Mouse (Mus musculus) neural tube, embryonic 15.5 days (tissue): ENCODE results near the gene Zfp646. TPM values are rescaled to one million over a fixed set of nuclear protein-coding genes. Genes with fewer than 3 reads are reported as not detected.
A peak's percentile ranks its signal among the peaks of the same experiment; 100 is the strongest.

Experiments
- ATAC-seq: fragments of 200-750 bp; cut with Nextera tagmentation; 2 replicates; pipeline ENCODE4 v1.8.0; 2017; ENCODE audit warnings: mild to moderate bottlenecking, moderate TSS enrichment, moderate library complexity; ENCODE audit not compliant: low FRiP score
- H3K27ac ChIP-seq: fragments of 300-500 bp; sonication (generic); replicated peaks from 2 replicates; pipeline ENCODE4 v1.5.1; 2015; ENCODE audit warnings: mild to moderate bottlenecking, inconsistent platforms
- H3K27me3 ChIP-seq: fragments of 300-500 bp; sonication (generic); replicated peaks from 2 replicates; pipeline ENCODE4 v1.6.1; 2015; ENCODE audit warnings: inconsistent platforms
- H3K36me3 ChIP-seq: fragments of 300-500 bp; sonication (generic); 2 replicates; pipeline ENCODE4 v1.6.1; 2015; ENCODE audit warnings: inconsistent platforms
- H3K4me1 ChIP-seq: fragments of 300-500 bp; sonication (generic); 2 replicates; pipeline ENCODE4 v1.6.1; 2015; ENCODE audit warnings: inconsistent platforms
- H3K4me2 ChIP-seq: fragments of 300-500 bp; sonication (generic); 2 replicates; pipeline ENCODE4 v1.6.1; 2015; ENCODE audit warnings: inconsistent platforms, mild to moderate bottlenecking, moderate library complexity
- H3K4me3 ChIP-seq: fragments of 300-500 bp; sonication (generic); replicated peaks from 2 replicates; pipeline ENCODE4 v1.5.1; 2015; ENCODE audit warnings: mild to moderate bottlenecking, inconsistent platforms
- H3K9ac ChIP-seq: fragments of 300-500 bp; sonication (generic); replicated peaks from 2 replicates; pipeline ENCODE4 v1.6.1; 2015; ENCODE audit warnings: mild to moderate bottlenecking, inconsistent platforms
- H3K9me3 ChIP-seq: fragments of 300-500 bp; sonication (generic); replicated peaks from 2 replicates; pipeline ENCODE4 v1.6.1; 2016; ENCODE audit warnings: inconsistent platforms
- WGBS: fragments of 180-500 bp; shearing (Covaris S2); methylation state at CpG from one replicate; pipeline ENCODE4 v1.1.7; 2015; ENCODE audit warnings: mixed read lengths; 5-methylcytosine and 5-hydroxymethylcytosine counted together
- polyA plus RNA-seq: library from polyadenylated mRNA; unstranded; fragments of >200 nt; fragmentation: Nextera tagmentation; extraction: Ambion mirVana; gene quantifications from 2 replicates; pipeline ENCODE4 v1.2.1, GENCODE M21; 2015

Zfp646 gene
- polyA plus RNA-seq, 1 experiment from 2014 or later, result 7.0 TPM

- H3K36me3 ChIP-seq, result peaks cover 57% of the 10 kb centered on the region
- WGBS, result 80% methylated on average over 5 of the region's 5 CpGs
- ATAC-seq, result no peak
Observed at GRCm38 (mm10) chr7:127925252-127925651, 49.2 kb downstream of the Zfp646 start.

DNA sequence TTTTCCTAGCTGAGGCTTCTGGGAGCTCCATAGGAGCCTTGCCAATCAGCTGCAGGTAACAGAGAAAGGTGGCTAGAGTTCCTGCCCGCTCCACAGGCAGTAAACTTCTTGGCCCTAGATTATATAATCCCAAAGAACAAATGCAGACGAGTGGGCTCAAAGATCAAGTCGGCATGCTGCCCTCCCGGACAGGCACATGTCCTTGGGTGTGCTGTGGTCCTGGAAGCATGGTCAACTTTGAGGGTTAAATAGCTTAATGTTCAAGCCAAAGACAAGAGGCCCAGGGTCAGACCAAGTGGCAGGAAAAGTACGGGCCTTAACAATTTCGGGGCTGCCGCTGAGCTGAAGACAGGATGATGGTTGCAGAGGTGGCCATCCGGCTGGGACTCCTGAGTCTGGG lies 50.0 kb downstream of the Zfp646 start:
- H3K36me3 ChIP-seq, result peaks cover 52% of the 10 kb centered on the region

More at GRCm38 (mm10) chr7:127925252-127925651, 49.2 kb downstream of the Zfp646 start:
- Histone ChIP-seq H3K4me2 (no peak overlapping the region), H3K4me1 (peaks cover 11% of the 10 kb centered on the region; the same call in 1 of the 2 replicates), H3K4me3 (no peak overlapping the region), H3K9me3 (no peaks in the 10 kb centered on the region), H3K27me3 (peaks cover 27% of the 10 kb centered on the region), H3K9ac (no peak overlapping the region), H3K27ac (no peak overlapping the region)

DNA sequence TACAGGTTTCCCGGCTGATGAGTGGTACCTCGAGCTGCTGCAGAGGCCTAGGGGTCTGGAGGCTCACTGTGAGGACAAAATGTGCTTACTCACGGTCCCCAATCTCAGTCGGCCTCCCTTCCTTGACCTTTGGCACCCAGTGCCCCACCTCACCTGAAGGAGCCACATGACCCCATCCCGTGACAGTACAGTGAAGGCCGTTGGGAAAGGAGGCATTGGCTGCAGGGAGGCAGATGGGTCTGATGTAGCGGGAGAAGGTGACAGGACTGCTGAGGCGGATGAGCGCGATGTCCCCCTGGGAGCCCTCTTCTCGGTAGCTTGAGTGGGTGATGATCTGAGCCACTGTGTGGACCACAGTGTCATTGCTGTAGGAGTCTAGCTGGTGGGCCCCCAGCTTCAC lies 50.8 kb downstream of the Zfp646 start:
- WGBS, result 90% methylated on average over 11 of the region's 11 CpGs
- Histone ChIP-seq H3K4me2 (no peak overlapping the region), H3K4me3 (no peak overlapping the region), H3K9me3 (no peaks in the 10 kb centered on the region), H3K27ac (no peak overlapping the region), H3K9ac (no peak overlapping the region), H3K27me3 (peaks cover 32% of the 10 kb centered on the region), H3K36me3 (peaks cover 49% of the 10 kb centered on the region), H3K4me1 (peaks cover 11% of the 10 kb centered on the region; the same call in 1 of the 2 replicates)
- ATAC-seq, result no peak

More for the DNA sequence above, 50.0 kb downstream of the Zfp646 start:
- H3K4me1 ChIP-seq, result peaks cover 11% of the 10 kb centered on the region; the same call in 1 of the 2 replicates
- no peak overlapping the region for H3K4me2 ChIP-seq
- H3K27ac ChIP-seq, result no peak overlapping the region
- no peak overlapping the region for H3K9ac ChIP-seq
- peaks cover 32% of the 10 kb centered on the region for H3K27me3 ChIP-seq
- ATAC-seq, result no peak
- WGBS, result 92% methylated on average over 8 of the region's 8 CpGs
- H3K9me3 ChIP-seq, result no peaks in the 10 kb centered on the region
- H3K4me3 ChIP-seq, result no peak overlapping the region

- no peak overlapping the region for H3K4me3 ChIP-seq
- no peak overlapping the region for H3K9ac ChIP-seq
- H3K4me2 ChIP-seq, result no peak overlapping the region
- peaks cover 11% of the 10 kb centered on the region; the same call in 1 of the 2 replicates for H3K4me1 ChIP-seq
- no peak for ATAC-seq
- peaks cover 41% of the 10 kb centered on the region for H3K36me3 ChIP-seq
- H3K27me3 ChIP-seq, result peaks cover 32% of the 10 kb centered on the region
- no peak overlapping the region for H3K27ac ChIP-seq
- 88% methylated on average over 11 of the region's 11 CpGs for WGBS
- H3K9me3 ChIP-seq, result no peaks in the 10 kb centered on the region
Observed at GRCm38 (mm10) chr7:127927726-127928125, 51.7 kb downstream of the Zfp646 start.

DNA sequence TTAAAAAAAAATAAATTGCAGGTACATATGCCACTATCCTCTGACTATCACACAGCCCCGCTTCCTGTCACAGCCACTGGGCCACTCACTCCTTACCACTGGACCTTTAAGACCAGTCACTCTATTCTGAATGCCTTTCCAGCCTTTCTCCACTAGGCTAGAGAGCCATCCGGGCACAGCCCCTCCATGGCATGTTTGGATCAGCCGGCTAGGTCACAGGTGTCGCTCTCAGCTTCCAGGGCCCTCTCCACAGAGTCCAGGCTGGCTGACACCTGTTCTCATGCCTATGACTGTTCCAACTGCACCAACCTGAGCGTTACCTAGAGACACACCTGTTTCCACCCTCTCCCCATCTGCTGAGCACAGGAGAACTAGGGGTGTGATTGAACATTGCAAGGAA lies 52.6 kb downstream of the Zfp646 start:
- Histone ChIP-seq H3K4me3 (no peak overlapping the region), H3K9me3 (no peaks in the 10 kb centered on the region), H3K9ac (no peak overlapping the region), H3K4me2 (no peak overlapping the region), H3K27ac (no peak overlapping the region), H3K27me3 (peaks cover 32% of the 10 kb centered on the region), H3K36me3 (peaks cover 33% of the 10 kb centered on the region), H3K4me1 (peaks cover 11% of the 10 kb centered on the region; the same call in 1 of the 2 replicates)
- ATAC-seq, result no peak
- 56% methylated on average over 5 of the region's 5 CpGs for WGBS

DNA sequence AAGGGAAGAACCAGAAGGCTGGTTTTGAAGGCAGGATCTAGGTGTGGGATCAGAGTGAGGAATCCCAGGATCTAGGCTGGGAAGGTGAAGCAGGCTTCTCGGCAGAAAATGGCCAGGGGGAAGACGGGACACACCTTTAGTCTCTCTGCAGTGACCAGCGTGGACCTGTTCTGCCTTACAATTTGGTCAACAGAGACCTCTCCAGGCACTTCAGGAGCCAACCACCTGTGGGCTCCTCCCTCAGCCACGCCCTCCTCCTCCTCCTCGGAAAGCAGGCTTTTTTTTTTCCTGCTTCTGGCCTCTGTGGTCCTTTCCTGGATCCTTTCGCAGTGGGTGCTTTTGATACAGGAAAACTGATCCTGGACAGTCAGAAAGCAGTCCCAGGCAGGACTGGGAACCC lies 53.9 kb downstream of the Zfp646 start, which contains the start of gene Prss8:
Gene Prss8, minus strand, starts transcription at position 182 of the 400 bp plus-strand sequence.
- H3K27ac ChIP-seq, result no peak within 1 kb of the TSS
- no peak within 1 kb of the TSS; the same call in 1 of the 2 replicates for H3K9ac ChIP-seq
- no peak for ATAC-seq
- peaks cover 32% of the 10 kb centered on the region for H3K27me3 ChIP-seq
- 10% methylated on average over 6 of the region's 6 CpGs for WGBS
- peaks cover 20% of the 10 kb centered on the region for H3K4me1 ChIP-seq
- peaks cover 20% of the 10 kb centered on the region for H3K36me3 ChIP-seq
- peak within 1 kb of the TSS; percentile 30 for H3K4me2 ChIP-seq
- 0 out of 2 replicates have a peak within 1 kb of the TSS, but pooled peaks have one; percentile 8 for H3K4me3 ChIP-seq
- no peaks in the 10 kb centered on the region for H3K9me3 ChIP-seq

GRCm38 (mm10) chr7:127930636-127931035 lies 54.6 kb downstream of the Zfp646 start:
- Histone ChIP-seq H3K4me1 (peaks cover 21% of the 10 kb centered on the region), H3K27me3 (peaks cover 32% of the 10 kb centered on the region), H3K9me3 (no peaks in the 10 kb centered on the region), H3K27ac (no peak overlapping the region), H3K9ac (no peak overlapping the region), H3K4me2 (no peak overlapping the region), H3K4me3 (no peak overlapping the region), H3K36me3 (peaks cover 13% of the 10 kb centered on the region)
- no peak for ATAC-seq
- 81% methylated on average over 5 of the region's 5 CpGs for WGBS

- no peak overlapping the region for H3K9ac ChIP-seq
- no peak overlapping the region for H3K4me2 ChIP-seq
- no peaks in the 10 kb centered on the region for H3K9me3 ChIP-seq
- no peak overlapping the region for H3K4me3 ChIP-seq
- no peak overlapping the region for H3K27ac ChIP-seq
- H3K4me1 ChIP-seq, result peaks cover 28% of the 10 kb centered on the region
- ATAC-seq, result no peak
- peaks cover 4% of the 10 kb centered on the region; the same call in 1 of the 2 replicates for H3K36me3 ChIP-seq
- WGBS, result 59% methylated on average over 13 of the region's 13 CpGs
- peaks cover 32% of the 10 kb centered on the region for H3K27me3 ChIP-seq
Observed at GRCm38 (mm10) chr7:127931351-127932135, 55.5 kb downstream of the Zfp646 start.

DNA sequence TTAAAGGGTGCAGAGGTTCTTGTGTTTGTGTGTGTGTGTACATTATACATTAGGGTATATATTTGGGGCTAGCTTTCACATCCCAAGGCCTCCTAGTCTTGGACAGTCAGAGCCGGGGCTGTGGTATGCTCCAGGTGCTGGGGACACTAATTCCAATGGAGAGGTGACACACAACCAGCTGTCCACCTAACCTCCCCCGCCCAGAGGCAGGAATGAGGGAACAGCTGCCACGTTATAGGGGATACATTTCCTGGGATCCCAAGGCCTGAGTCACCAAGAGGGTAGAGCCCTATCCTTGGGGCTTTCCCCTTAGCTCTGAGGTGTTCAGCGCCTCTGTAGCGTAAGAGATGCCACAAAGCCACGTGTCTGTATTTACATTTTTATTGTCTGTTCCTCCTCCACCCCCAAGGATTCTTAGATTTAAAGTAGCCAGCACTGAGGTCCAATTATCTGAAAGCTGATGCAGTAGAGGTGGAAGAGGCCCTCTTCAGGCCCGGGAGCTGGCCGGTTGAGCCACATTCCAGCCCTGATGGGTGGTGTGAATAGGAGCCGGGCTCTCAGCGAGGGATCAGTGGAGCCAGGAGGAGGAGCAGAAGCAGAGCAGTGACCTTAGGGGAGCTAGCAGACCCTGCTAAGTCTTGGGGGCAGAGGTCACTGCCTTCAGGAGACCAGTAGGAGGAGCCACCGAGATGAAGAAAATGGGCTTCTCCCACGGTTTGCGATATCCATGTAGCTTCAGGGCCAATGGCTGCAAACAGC lies 56.4 kb downstream of the Zfp646 start:
- H3K9me3 ChIP-seq, result no peaks in the 10 kb centered on the region
- 24% methylated on average over 13 of the region's 13 CpGs for WGBS
- no peaks in the 10 kb centered on the region for H3K36me3 ChIP-seq
- H3K27ac ChIP-seq, result no peak overlapping the region
- no peak overlapping the region for H3K9ac ChIP-seq
- no peak overlapping the region for H3K4me2 ChIP-seq
- no peak overlapping the region for H3K4me3 ChIP-seq
- H3K27me3 ChIP-seq, result peaks cover 32% of the 10 kb centered on the region
- ATAC-seq, result no peak
- peaks cover 30% of the 10 kb centered on the region for H3K4me1 ChIP-seq

- WGBS, result 91% methylated on average over 5 of the region's 5 CpGs
- no peaks in the 10 kb centered on the region for H3K36me3 ChIP-seq
- no peaks in the 10 kb centered on the region for H3K9me3 ChIP-seq
- no peak overlapping the region for H3K9ac ChIP-seq
- no peak overlapping the region for H3K4me3 ChIP-seq
- H3K4me2 ChIP-seq, result peak overlapping the region; percentile 1; the same call in 1 of the 2 replicates
- no peak overlapping the region for H3K27ac ChIP-seq
- peaks cover 28% of the 10 kb centered on the region for H3K4me1 ChIP-seq
- peaks cover 17% of the 10 kb centered on the region for H3K27me3 ChIP-seq
- ATAC-seq, result no peak
Observed at GRCm38 (mm10) chr7:127934075-127934474, 58.1 kb downstream of the Zfp646 start.

DNA sequence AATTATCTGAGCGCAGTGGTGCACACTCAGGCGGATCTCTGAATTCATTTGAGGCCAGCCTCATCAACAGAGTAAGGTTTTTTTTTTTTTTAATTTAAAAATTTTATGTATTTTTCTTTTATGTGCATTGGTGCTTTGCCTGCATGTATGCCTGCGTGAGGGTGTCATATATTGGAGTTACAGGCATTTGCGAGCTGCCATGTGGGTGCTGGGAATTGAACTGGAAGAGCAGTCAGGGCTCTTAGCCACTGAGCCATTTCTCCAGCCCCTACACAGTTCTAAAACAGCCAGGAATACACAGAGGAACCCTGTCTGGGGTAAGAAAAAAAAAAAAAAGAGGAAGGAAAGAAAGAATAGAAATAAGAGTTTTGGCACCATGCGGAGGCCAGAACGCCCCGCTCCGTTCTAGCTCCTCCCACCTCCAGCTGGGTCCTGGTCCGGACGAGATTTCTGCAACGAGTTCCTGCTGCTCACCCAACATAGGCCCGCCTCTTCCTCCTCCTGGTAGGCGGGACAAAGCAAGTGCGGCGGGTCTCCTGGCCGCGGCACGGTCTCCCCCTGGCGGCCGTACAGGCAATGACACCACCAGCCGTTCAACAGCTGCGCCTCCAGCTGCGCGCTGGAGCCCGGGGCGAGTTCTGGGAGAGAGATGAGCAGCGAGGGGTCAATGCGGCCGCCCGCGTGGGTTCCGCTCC lies 59.2 kb downstream of the Zfp646 start:
- Histone ChIP-seq H3K4me3 (peak overlapping the region; percentile 72), H3K27ac (peak overlapping the region; percentile 88), H3K36me3 (no peaks in the 10 kb centered on the region), H3K4me2 (peak overlapping the region; percentile 89), H3K9ac (peak overlapping the region; percentile 79), H3K27me3 (peaks cover 6% of the 10 kb centered on the region), H3K9me3 (no peaks in the 10 kb centered on the region), H3K4me1 (peaks cover 20% of the 10 kb centered on the region)
- WGBS, result 5% methylated on average over 32 of the region's 32 CpGs
- ATAC-seq, result peak; percentile 97
